Mouse (Mus musculus): ENCODE measurements around the gene Gp5. TPM values are rescaled to one million over a fixed set of nuclear protein-coding genes. Genes with fewer than 3 reads are reported as not detected.

Gene Gp5
- polyA plus RNA-seq, 1 experiment from 2014 or later = 2.4 TPM

GRCm38 (mm10) chr16:30259444-30259843 lies 51.1 kb downstream of the Gp5 start:
- no peak overlapping the region for H3K4me3 ChIP-seq (ENCODE audit: low read depth, low read length)
- H3K9ac ChIP-seq (ENCODE audit: low read depth, low read length) = no peak overlapping the region
- H3K27ac ChIP-seq (ENCODE audit: low read depth, low read length) = no peak overlapping the region
- DNase-seq (ENCODE audit: low spot score) (no peak), ATAC-seq (ENCODE audit: low FRiP score) (no peak)
- H3K27me3 ChIP-seq (ENCODE audit: control insufficient read depth, insufficient read depth, low read length) = no peaks in the 10 kb centered on the region
- no peaks in the 10 kb centered on the region for H3K9me3 ChIP-seq (ENCODE audit: control insufficient read depth, low read length)
- WGBS = 92% methylated on average over 10 of the region's 10 CpGs
- no peaks in the 10 kb centered on the region for H3K4me1 ChIP-seq (replicated peaks; ENCODE audit: control insufficient read depth, insufficient read depth, low read length)
- H3K36me3 ChIP-seq (ENCODE audit: control insufficient read depth, insufficient read depth, low read length) = no peaks in the 10 kb centered on the region
- H3K4me2 ChIP-seq (replicated peaks; ENCODE audit: low read depth, low read length) = no peak overlapping the region

- ATAC-seq (ENCODE audit: low FRiP score) (no peak), DNase-seq (ENCODE audit: low spot score) (no peak)
- WGBS = 88% methylated on average over 7 of the region's 7 CpGs
- Histone ChIP-seq H3K4me3 (ENCODE audit: low read depth, low read length) (no peak overlapping the region), H3K4me1 (replicated peaks; ENCODE audit: control insufficient read depth, insufficient read depth, low read length) (no peaks in the 10 kb centered on the region), H3K4me2 (replicated peaks; ENCODE audit: low read depth, low read length) (no peak overlapping the region), H3K27me3 (ENCODE audit: control insufficient read depth, insufficient read depth, low read length) (no peaks in the 10 kb centered on the region), H3K9ac (ENCODE audit: low read depth, low read length) (no peak overlapping the region), H3K27ac (ENCODE audit: low read depth, low read length) (no peak overlapping the region), H3K36me3 (ENCODE audit: control insufficient read depth, insufficient read depth, low read length) (no peaks in the 10 kb centered on the region), H3K9me3 (ENCODE audit: control insufficient read depth, low read length) (no peaks in the 10 kb centered on the region)
Measured at GRCm38 (mm10) chr16:30258441-30258840, 52.1 kb downstream of the Gp5 start.

- H3K9me3 ChIP-seq (ENCODE audit: control insufficient read depth, low read length) = no peaks in the 10 kb centered on the region
- H3K4me3 ChIP-seq (ENCODE audit: low read depth, low read length) = no peak overlapping the region
- no peak overlapping the region for H3K9ac ChIP-seq (ENCODE audit: low read depth, low read length)
- no peak overlapping the region for H3K27ac ChIP-seq (ENCODE audit: low read depth, low read length)
- H3K36me3 ChIP-seq (ENCODE audit: control insufficient read depth, insufficient read depth, low read length) = no peaks in the 10 kb centered on the region
- WGBS = 78% methylated on average over 9 of the region's 9 CpGs
- no peaks in the 10 kb centered on the region for H3K27me3 ChIP-seq (ENCODE audit: control insufficient read depth, insufficient read depth, low read length)
- ATAC-seq (ENCODE audit: low FRiP score) = no peak
- DNase-seq (ENCODE audit: low spot score) = no peak
- no peak overlapping the region for H3K4me2 ChIP-seq (replicated peaks; ENCODE audit: low read depth, low read length)
- no peaks in the 10 kb centered on the region for H3K4me1 ChIP-seq (replicated peaks; ENCODE audit: control insufficient read depth, insufficient read depth, low read length)
Measured at GRCm38 (mm10) chr16:30257718-30258117, 52.9 kb downstream of the Gp5 start.

Other genes starting within 250 kb of the Gp5 start
- 28.8 and 32.9 TPM in 2 replicates for gene Hes1, start 246.4 kb downstream of the Gp5 start, polyA plus RNA-seq (2014; fragmentation: Nextera tagmentation; extraction: Ambion mirVana)
- not detected in 2 replicates for gene Cpn2, start 43.3 kb downstream of the Gp5 start, polyA plus RNA-seq (2014; fragmentation: Nextera tagmentation; extraction: Ambion mirVana)
- 0.91 and 1.1 TPM in 2 replicates for gene Lrrc15, start 27.5 kb downstream of the Gp5 start, polyA plus RNA-seq (2014; fragmentation: Nextera tagmentation; extraction: Ambion mirVana)
- 10.3 and 12.6 TPM in 2 replicates for gene Atp13a3, start 95.2 kb upstream of the Gp5 start, polyA plus RNA-seq (2014; fragmentation: Nextera tagmentation; extraction: Ambion mirVana)
- 30.9 and 32.0 TPM in 2 replicates for gene Tmem44, start 240.1 kb upstream of the Gp5 start, polyA plus RNA-seq (2014; fragmentation: Nextera tagmentation; extraction: Ambion mirVana)

All from hindbrain, embryonic 11.5 days (tissue).